Mouse (Mus musculus): Measurements from ENCODE around the gene Nfkbia. TPM values are rescaled to one million over a fixed set of nuclear protein-coding genes. Genes with fewer than 3 reads are reported as not detected.

Nfkbia gene
- polyA plus RNA-seq, 1 experiment from 2014 or later: 63.9 TPM

GRCm38 (mm10) chr12:55470442-55470841 lies 22.0 kb downstream of the Nfkbia start:
- ATAC-seq (ENCODE audit: low FRiP score): no peak
- Histone ChIP-seq H3K4me1 (replicated peaks; ENCODE audit: control insufficient read depth, insufficient read depth, low read length) (peaks cover 8% of the 10 kb centered on the region; the same call in 1 of the 2 replicates), H3K4me2 (replicated peaks) (no peak overlapping the region), H3K9ac (no peak overlapping the region), H3K36me3 (replicated peaks; ENCODE audit: control insufficient read depth, insufficient read depth) (no peaks in the 10 kb centered on the region), H3K27ac (no peak overlapping the region), H3K9me3 (ENCODE audit: control insufficient read depth, low read length) (no peaks in the 10 kb centered on the region), H3K27me3 (ENCODE audit: control insufficient read depth, insufficient read depth, low read length) (no peaks in the 10 kb centered on the region), H3K4me3 (replicated peaks; ENCODE audit: low read length) (no peak overlapping the region)
- 59% methylated on average over 5 of the region's 5 CpGs for WGBS
- DNase-seq (ENCODE audit: low spot score): no peak

GRCm38 (mm10) chr12:55467331-55468180 lies 24.9 kb downstream of the Nfkbia start:
- WGBS: 36% methylated on average over 10 of the region's 10 CpGs
- Histone ChIP-seq H3K27ac (no peak overlapping the region), H3K4me1 (replicated peaks; ENCODE audit: control insufficient read depth, insufficient read depth, low read length) (peaks cover 25% of the 10 kb centered on the region), H3K4me3 (replicated peaks; ENCODE audit: low read length) (no peak overlapping the region), H3K9me3 (ENCODE audit: control insufficient read depth, low read length) (no peaks in the 10 kb centered on the region), H3K9ac (no peak overlapping the region), H3K4me2 (replicated peaks) (no peak overlapping the region), H3K27me3 (ENCODE audit: control insufficient read depth, insufficient read depth, low read length) (no peaks in the 10 kb centered on the region), H3K36me3 (replicated peaks; ENCODE audit: control insufficient read depth, insufficient read depth) (no peaks in the 10 kb centered on the region)
- ATAC-seq (ENCODE audit: low FRiP score): no peak
- no peak for DNase-seq (ENCODE audit: low spot score)

GRCm38 (mm10) chr12:55466816-55467215 lies 25.6 kb downstream of the Nfkbia start:
- WGBS: 66% methylated on average over 5 of the region's 5 CpGs
- no peak for ATAC-seq (ENCODE audit: low FRiP score)
- H3K27ac ChIP-seq: no peak overlapping the region

GRCm38 (mm10) chr12:55466088-55466701 lies 26.3 kb downstream of the Nfkbia start:
- peaks cover 25% of the 10 kb centered on the region for H3K4me1 ChIP-seq (replicated peaks; ENCODE audit: control insufficient read depth, insufficient read depth, low read length)
- DNase-seq (ENCODE audit: low spot score) (no peak), ATAC-seq (ENCODE audit: low FRiP score) (0 out of 2 replicates have a peak, but pooled peaks have one; percentile 25)
- no peak overlapping the region for H3K4me3 ChIP-seq (replicated peaks; ENCODE audit: low read length)
- H3K36me3 ChIP-seq (replicated peaks; ENCODE audit: control insufficient read depth, insufficient read depth): no peaks in the 10 kb centered on the region
- H3K9me3 ChIP-seq (ENCODE audit: control insufficient read depth, low read length): no peaks in the 10 kb centered on the region
- no peak overlapping the region for H3K4me2 ChIP-seq (replicated peaks)
- WGBS: 40% methylated on average over 7 of the region's 7 CpGs
- H3K27ac ChIP-seq: no peak overlapping the region
- no peaks in the 10 kb centered on the region for H3K27me3 ChIP-seq (ENCODE audit: control insufficient read depth, insufficient read depth, low read length)
- no peak overlapping the region for H3K9ac ChIP-seq

More at GRCm38 (mm10) chr12:55466816-55467215, 25.6 kb downstream of the Nfkbia start:
- Histone ChIP-seq H3K4me2 (replicated peaks) (no peak overlapping the region), H3K9ac (no peak overlapping the region), H3K36me3 (replicated peaks; ENCODE audit: control insufficient read depth, insufficient read depth) (no peaks in the 10 kb centered on the region), H3K27me3 (ENCODE audit: control insufficient read depth, insufficient read depth, low read length) (no peaks in the 10 kb centered on the region), H3K9me3 (ENCODE audit: control insufficient read depth, low read length) (no peaks in the 10 kb centered on the region), H3K4me3 (replicated peaks; ENCODE audit: low read length) (no peak overlapping the region), H3K4me1 (replicated peaks; ENCODE audit: control insufficient read depth, insufficient read depth, low read length) (peaks cover 25% of the 10 kb centered on the region)
- no peak for DNase-seq (ENCODE audit: low spot score)

- no peak for DNase-seq (ENCODE audit: low spot score)
- no peaks in the 10 kb centered on the region for H3K27me3 ChIP-seq (ENCODE audit: control insufficient read depth, insufficient read depth, low read length)
- WGBS: 76% methylated on average over 17 of the region's 17 CpGs
- peak overlapping the region; percentile 71; the same call in 1 of the 2 replicates for H3K27ac ChIP-seq
- no peak overlapping the region for H3K4me2 ChIP-seq (replicated peaks)
- peaks cover 25% of the 10 kb centered on the region for H3K4me1 ChIP-seq (replicated peaks; ENCODE audit: control insufficient read depth, insufficient read depth, low read length)
- no peaks in the 10 kb centered on the region for H3K36me3 ChIP-seq (replicated peaks; ENCODE audit: control insufficient read depth, insufficient read depth)
- ATAC-seq (ENCODE audit: low FRiP score): no peak
- H3K9me3 ChIP-seq (ENCODE audit: control insufficient read depth, low read length): no peaks in the 10 kb centered on the region
- H3K9ac ChIP-seq: no peak overlapping the region
- no peak overlapping the region for H3K4me3 ChIP-seq (replicated peaks; ENCODE audit: low read length)
These were observed 27.0 kb downstream of the Nfkbia start for GRCm38 (mm10) chr12:55465401-55465983.

- no peaks in the 10 kb centered on the region for H3K36me3 ChIP-seq (replicated peaks; ENCODE audit: control insufficient read depth, insufficient read depth)
- peak overlapping the region; percentile 25; the same call in 1 of the 2 replicates for H3K4me2 ChIP-seq (replicated peaks)
- peak overlapping the region; percentile 29; the same call in 1 of the 2 replicates for H3K9ac ChIP-seq
- H3K4me1 ChIP-seq (replicated peaks; ENCODE audit: control insufficient read depth, insufficient read depth, low read length): peaks cover 25% of the 10 kb centered on the region
- H3K27me3 ChIP-seq (ENCODE audit: control insufficient read depth, insufficient read depth, low read length): no peaks in the 10 kb centered on the region
- no peak overlapping the region for H3K4me3 ChIP-seq (replicated peaks; ENCODE audit: low read length)
- no peaks in the 10 kb centered on the region for H3K9me3 ChIP-seq (ENCODE audit: control insufficient read depth, low read length)
- DNase-seq (ENCODE audit: low spot score) (no peak), ATAC-seq (ENCODE audit: low FRiP score) (no peak)
- H3K27ac ChIP-seq: peak overlapping the region; percentile 71
- 42% methylated on average over 14 of the region's 14 CpGs for WGBS
These were observed 27.5 kb downstream of the Nfkbia start for GRCm38 (mm10) chr12:55464846-55465361.

- peaks cover 25% of the 10 kb centered on the region for H3K4me1 ChIP-seq (replicated peaks; ENCODE audit: control insufficient read depth, insufficient read depth, low read length)
- DNase-seq (ENCODE audit: low spot score) (peak; percentile 57), ATAC-seq (ENCODE audit: low FRiP score) (peak; percentile 73)
- no peaks in the 10 kb centered on the region for H3K36me3 ChIP-seq (replicated peaks; ENCODE audit: control insufficient read depth, insufficient read depth)
- H3K27ac ChIP-seq: peak overlapping the region; percentile 71
- no peak overlapping the region for H3K9ac ChIP-seq
- no peaks in the 10 kb centered on the region for H3K27me3 ChIP-seq (ENCODE audit: control insufficient read depth, insufficient read depth, low read length)
- peak overlapping the region; percentile 25 for H3K4me2 ChIP-seq (replicated peaks)
- H3K9me3 ChIP-seq (ENCODE audit: control insufficient read depth, low read length): no peaks in the 10 kb centered on the region
- H3K4me3 ChIP-seq (replicated peaks; ENCODE audit: low read length): no peak overlapping the region
- WGBS: 24% methylated on average over 16 of the region's 16 CpGs
These were observed 28.2 kb downstream of the Nfkbia start for GRCm38 (mm10) chr12:55463992-55464845.

GRCm38 (mm10) chr12:55463087-55463486 lies 29.4 kb downstream of the Nfkbia start:
- H3K36me3 ChIP-seq (replicated peaks; ENCODE audit: control insufficient read depth, insufficient read depth): no peaks in the 10 kb centered on the region
- ATAC-seq (ENCODE audit: low FRiP score) (no peak), DNase-seq (ENCODE audit: low spot score) (no peak)
- H3K4me1 ChIP-seq (replicated peaks; ENCODE audit: control insufficient read depth, insufficient read depth, low read length): peaks cover 25% of the 10 kb centered on the region
- H3K4me2 ChIP-seq (replicated peaks): no peak overlapping the region
- H3K9me3 ChIP-seq (ENCODE audit: control insufficient read depth, low read length): no peaks in the 10 kb centered on the region
- 80% methylated on average over 5 of the region's 5 CpGs for WGBS
- no peaks in the 10 kb centered on the region for H3K27me3 ChIP-seq (ENCODE audit: control insufficient read depth, insufficient read depth, low read length)
- H3K9ac ChIP-seq: no peak overlapping the region
- H3K27ac ChIP-seq: peak overlapping the region; percentile 71; the same call in 1 of the 2 replicates
- H3K4me3 ChIP-seq (replicated peaks; ENCODE audit: low read length): no peak overlapping the region
